Mouse (Mus musculus): ENCODE measurements at regions not wholly inside any gene's neighbourhood (a gene's known extent, or its start where the extent isn't known, plus 50 kb on each side); places are given as distances from the start of the nearest gene placed in this dataset.
"Not testable (repeated sequence)": the region's sequence is repeated elsewhere in the genome, so short reads cannot be mapped to it uniquely, and the experiment has no call there.

- TF ChIP-seq CTCF (IDR thresholded peaks at IDR 0.05; ENCODE audit: low read depth, low read length) (no peak), EP300 (IDR thresholded peaks at IDR 0.05; ENCODE audit: insufficient read depth, low read depth, low read length) (no peak), POLR2A (IDR thresholded peaks at IDR 0.05; ENCODE audit: insufficient read depth, low read length) (no peak)
- Histone ChIP-seq H3K9ac (ENCODE audit: low read depth, poor library complexity, severe bottlenecking) (no peak overlapping the region), H3K4me1 (ENCODE audit: control insufficient read depth, insufficient read depth, low read length) (peaks cover 2% of the 10 kb centered on the region), H3K36me3 (ENCODE audit: control insufficient read depth, insufficient read depth, low read length, poor library complexity, severe bottlenecking) (peaks cover 10% of the 10 kb centered on the region), H3K27ac (ENCODE audit: insufficient read depth, low read length) (no peak overlapping the region), H3K27me3 (ENCODE audit: control insufficient read depth, insufficient read depth, low read length, poor library complexity, severe bottlenecking) (no peaks in the 10 kb centered on the region), H3K4me3 (ENCODE audit: low read depth, low read length) (no peak overlapping the region), H3K9me3 (replicated peaks; ENCODE audit: control insufficient read depth, insufficient read depth, low read length, poor library complexity, severe bottlenecking) (no peaks in the 10 kb centered on the region)
Observed at GRCm38 (mm10) chr2:75781781-75782211, 50.2 kb upstream of the Agps start.

GRCm38 (mm10) chr2:75781078-75781477 lies 50.9 kb upstream of the Agps start:
- Histone ChIP-seq H3K9ac (ENCODE audit: low read depth, poor library complexity, severe bottlenecking) (peak overlapping the region; percentile 46; the same call in 1 of the 2 replicates), H3K9me3 (replicated peaks; ENCODE audit: control insufficient read depth, insufficient read depth, low read length, poor library complexity, severe bottlenecking) (no peaks in the 10 kb centered on the region), H3K27ac (ENCODE audit: insufficient read depth, low read length) (no peak overlapping the region), H3K36me3 (ENCODE audit: control insufficient read depth, insufficient read depth, low read length, poor library complexity, severe bottlenecking) (peaks cover 10% of the 10 kb centered on the region), H3K27me3 (ENCODE audit: control insufficient read depth, insufficient read depth, low read length, poor library complexity, severe bottlenecking) (no peaks in the 10 kb centered on the region), H3K4me1 (ENCODE audit: control insufficient read depth, insufficient read depth, low read length) (peaks cover 2% of the 10 kb centered on the region), H3K4me3 (ENCODE audit: low read depth, low read length) (no peak overlapping the region)
- no peak for TF ChIP-seq EP300 (IDR thresholded peaks at IDR 0.05; ENCODE audit: insufficient read depth, low read depth, low read length)
- TF ChIP-seq CTCF (IDR thresholded peaks at IDR 0.05; ENCODE audit: low read depth, low read length) = peak; percentile 3

- Histone ChIP-seq H3K9ac (ENCODE audit: low read depth, poor library complexity, severe bottlenecking) (peak overlapping the region; percentile 84), H3K36me3 (ENCODE audit: control insufficient read depth, insufficient read depth, low read length, poor library complexity, severe bottlenecking) (peaks cover 10% of the 10 kb centered on the region)
- not testable (repeated sequence) for H3K4me1 ChIP-seq (ENCODE audit: control insufficient read depth, insufficient read depth, low read length); H3K4me3 ChIP-seq (ENCODE audit: low read depth, low read length); H3K27me3 ChIP-seq (ENCODE audit: control insufficient read depth, insufficient read depth, low read length, poor library complexity, severe bottlenecking); H3K9me3 ChIP-seq (replicated peaks; ENCODE audit: control insufficient read depth, insufficient read depth, low read length, poor library complexity, severe bottlenecking); H3K27ac ChIP-seq (ENCODE audit: insufficient read depth, low read length)
Observed at GRCm38 (mm10) chr2:75778628-75779027, 53.3 kb upstream of the Agps start.

GRCm38 (mm10) chr2:75777040-75777451 lies 54.9 kb upstream of the Agps start:
- peak overlapping the region; percentile 84 for H3K9ac ChIP-seq (ENCODE audit: low read depth, poor library complexity, severe bottlenecking)
- H3K27me3 ChIP-seq (ENCODE audit: control insufficient read depth, insufficient read depth, low read length, poor library complexity, severe bottlenecking) = no peaks in the 10 kb centered on the region
- H3K36me3 ChIP-seq (ENCODE audit: control insufficient read depth, insufficient read depth, low read length, poor library complexity, severe bottlenecking) = peaks cover 10% of the 10 kb centered on the region; the same call in 1 of the 2 replicates
- TF ChIP-seq POLR2A (IDR thresholded peaks at IDR 0.05; ENCODE audit: insufficient read depth, low read length) (peak; percentile 25), EP300 (IDR thresholded peaks at IDR 0.05; ENCODE audit: insufficient read depth, low read depth, low read length) (no peak)
- H3K9me3 ChIP-seq (replicated peaks; ENCODE audit: control insufficient read depth, insufficient read depth, low read length, poor library complexity, severe bottlenecking) = no peaks in the 10 kb centered on the region
- peak overlapping the region; percentile 73 for H3K4me3 ChIP-seq (ENCODE audit: low read depth, low read length)
- H3K4me1 ChIP-seq (ENCODE audit: control insufficient read depth, insufficient read depth, low read length) = peaks cover 9% of the 10 kb centered on the region
- H3K27ac ChIP-seq (ENCODE audit: insufficient read depth, low read length) = peak overlapping the region; percentile 82

- H3K9me3 ChIP-seq (replicated peaks; ENCODE audit: control insufficient read depth, insufficient read depth, low read length, poor library complexity, severe bottlenecking) = no peaks in the 10 kb centered on the region
- H3K9ac ChIP-seq (ENCODE audit: low read depth, poor library complexity, severe bottlenecking) = peak overlapping the region; percentile 5; the same call in 1 of the 2 replicates
- H3K4me1 ChIP-seq (ENCODE audit: control insufficient read depth, insufficient read depth, low read length) = peaks cover 9% of the 10 kb centered on the region
- H3K27ac ChIP-seq (ENCODE audit: insufficient read depth, low read length) = peak overlapping the region; percentile 60
- H3K36me3 ChIP-seq (ENCODE audit: control insufficient read depth, insufficient read depth, low read length, poor library complexity, severe bottlenecking) = peaks cover 10% of the 10 kb centered on the region; the same call in 1 of the 2 replicates
- H3K27me3 ChIP-seq (ENCODE audit: control insufficient read depth, insufficient read depth, low read length, poor library complexity, severe bottlenecking) = no peaks in the 10 kb centered on the region
- TF ChIP-seq POLR2A (IDR thresholded peaks at IDR 0.05; ENCODE audit: insufficient read depth, low read length) (no peak), EP300 (IDR thresholded peaks at IDR 0.05; ENCODE audit: insufficient read depth, low read depth, low read length) (no peak), CTCF (IDR thresholded peaks at IDR 0.05; ENCODE audit: low read depth, low read length) (no peak)
- H3K4me3 ChIP-seq (ENCODE audit: low read depth, low read length) = peak overlapping the region; percentile 53
Observed at GRCm38 (mm10) chr2:75776533-75776932, 55.4 kb upstream of the Agps start.

GRCm38 (mm10) chr2:75775217-75775616 lies 56.8 kb upstream of the Agps start:
- H3K4me1 ChIP-seq (ENCODE audit: control insufficient read depth, insufficient read depth, low read length) = peaks cover 7% of the 10 kb centered on the region
- peak overlapping the region; percentile 89; the same call in 1 of the 2 replicates for H3K27ac ChIP-seq (ENCODE audit: insufficient read depth, low read length)
- no peak overlapping the region for H3K9ac ChIP-seq (ENCODE audit: low read depth, poor library complexity, severe bottlenecking)
- peaks cover under 1% of the 10 kb centered on the region; the same call in 1 of the 2 replicates for H3K36me3 ChIP-seq (ENCODE audit: control insufficient read depth, insufficient read depth, low read length, poor library complexity, severe bottlenecking)
- H3K27me3 ChIP-seq (ENCODE audit: control insufficient read depth, insufficient read depth, low read length, poor library complexity, severe bottlenecking) = no peaks in the 10 kb centered on the region
- H3K9me3 ChIP-seq (replicated peaks; ENCODE audit: control insufficient read depth, insufficient read depth, low read length, poor library complexity, severe bottlenecking) = no peaks in the 10 kb centered on the region
- H3K4me3 ChIP-seq (ENCODE audit: low read depth, low read length) = no peak overlapping the region
- TF ChIP-seq POLR2A (IDR thresholded peaks at IDR 0.05; ENCODE audit: insufficient read depth, low read length) = no peak
- no peak for TF ChIP-seq CTCF (IDR thresholded peaks at IDR 0.05; ENCODE audit: low read depth, low read length)
- no peak for TF ChIP-seq EP300 (IDR thresholded peaks at IDR 0.05; ENCODE audit: insufficient read depth, low read depth, low read length)
